Mouse (Mus musculus) thymus, postnatal 14 days (tissue): ENCODE data around the gene Serpina1b.
"Not testable (repeated sequence)": the region's sequence is repeated elsewhere in the genome, so short reads cannot be mapped to it uniquely, and the experiment has no call there.

ENCODE experiments used
- DNase-seq: peaks from one replicate; pipeline ENCODE4 v3.0.0; 2021

Gene Serpina1b

DNA sequence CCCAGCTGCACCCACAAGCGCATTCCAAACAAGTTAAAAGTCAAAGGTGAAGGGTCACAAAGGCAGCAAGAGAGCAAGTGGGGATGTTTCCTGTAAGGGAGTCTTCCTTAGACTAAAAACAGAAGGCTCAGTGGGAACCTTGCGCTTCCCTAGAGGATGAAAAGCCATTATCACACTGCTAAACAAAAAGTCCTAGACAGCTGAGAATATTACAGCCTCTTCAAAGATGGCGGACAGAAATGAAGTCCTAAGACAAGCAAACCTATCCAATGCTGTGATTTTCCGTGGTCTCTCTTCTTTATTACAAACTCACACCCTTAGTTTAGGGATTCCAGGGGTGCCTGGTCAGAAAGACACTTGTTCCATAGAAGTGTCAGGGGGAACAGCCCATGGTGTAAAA, at the start of gene Serpina1b:
TSS of gene Serpina1b (minus strand) at position 101 of the 400 bp plus-strand sequence.
- not testable (repeated sequence) for DNase-seq

- not testable (repeated sequence) for DNase-seq
Observed at GRCm38 (mm10) chr12:103866873-103867272, 36.7 kb upstream of the Serpina1b start.

DNA sequence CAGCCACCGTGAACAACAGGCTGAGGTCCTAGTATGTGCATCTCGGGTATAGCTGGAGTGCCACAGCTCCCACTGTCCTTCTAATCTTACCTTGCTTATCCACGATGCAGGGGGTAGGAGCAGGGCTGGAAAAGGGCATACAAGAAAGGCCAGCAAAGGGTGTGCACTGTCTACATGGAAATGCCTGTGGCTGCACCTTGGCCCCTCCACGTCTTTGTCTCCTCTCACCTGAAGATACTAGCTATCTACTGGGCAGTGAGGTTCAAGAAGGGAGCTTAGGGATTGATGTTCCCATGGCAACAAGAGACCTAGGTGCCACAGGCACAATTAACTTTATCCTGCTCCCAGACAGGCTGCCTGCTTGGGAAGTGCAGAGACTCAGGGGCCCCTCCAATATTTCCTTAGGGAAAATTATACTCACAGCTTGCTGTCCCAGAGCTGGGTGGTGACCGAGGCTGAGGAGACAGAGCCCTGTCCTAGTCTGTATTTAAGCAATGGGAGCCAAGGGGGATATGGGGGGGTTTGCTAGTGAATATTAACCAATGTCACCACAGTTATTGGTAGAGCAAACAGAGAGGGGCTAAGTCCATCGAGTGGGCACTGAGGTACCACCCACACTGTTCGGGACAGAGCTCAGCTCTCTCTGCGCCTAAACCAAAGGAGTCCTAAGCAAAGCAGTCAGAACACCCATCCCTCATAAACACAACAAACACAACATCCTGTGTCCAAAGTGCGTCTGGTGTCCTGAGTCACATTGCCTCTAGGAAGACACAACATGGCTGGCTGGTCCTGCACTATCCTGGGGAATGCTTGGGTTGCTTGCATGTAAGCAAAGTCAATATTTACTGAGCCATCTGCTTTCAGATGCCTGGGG, 33.2 kb upstream of the Serpina1b start, which contains the start of gene Serpina1a:
TSS of gene Serpina1a (minus strand) at position 462 of the 874 bp plus-strand sequence.
- DNase-seq, result not testable (repeated sequence)

- no peak for DNase-seq
Observed at GRCm38 (mm10) chr12:103860976-103861375, 30.8 kb upstream of the Serpina1b start.

GRCm38 (mm10) chr12:103860571-103860970, 30.4 kb upstream of the Serpina1b start:
- DNase-seq, result not testable (repeated sequence)

DNA sequence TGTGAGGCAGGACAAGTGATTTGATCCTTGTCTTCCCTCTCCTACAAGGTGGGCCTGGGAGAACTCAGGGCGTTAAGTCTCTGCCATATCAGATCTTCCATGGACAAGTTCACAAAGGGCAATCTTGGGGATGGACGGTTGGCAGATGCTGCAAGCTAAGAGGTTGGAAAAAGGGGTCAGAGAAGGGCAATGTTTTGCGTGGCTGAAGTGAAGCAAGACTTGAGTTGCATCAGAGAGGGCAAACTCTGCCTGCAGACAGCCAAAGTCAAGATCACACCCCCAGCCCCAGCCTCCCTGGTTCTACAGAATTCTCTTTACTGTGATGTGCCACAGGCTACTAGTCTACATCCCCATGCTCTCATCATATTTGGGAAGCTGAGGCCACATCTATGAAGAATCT, 29.4 kb upstream of the Serpina1b start:
- not testable (repeated sequence) for DNase-seq

GRCm38 (mm10) chr12:103853032-103853431, 22.9 kb upstream of the Serpina1b start:
- not testable (repeated sequence) for DNase-seq

GRCm38 (mm10) chr12:103827661-103828372, 2.4 kb downstream of the Serpina1b start:
- not testable (repeated sequence) for DNase-seq

GRCm38 (mm10) chr12:103823826-103824225, 6.3 kb downstream of the Serpina1b start:
- DNase-seq, result not testable (repeated sequence)

GRCm38 (mm10) chr12:103773246-103773851, 56.8 kb downstream of the Serpina1b start, which contains the start of gene Serpina1d:
Serpina1d (minus strand) TSS chr12:103773592.
- not testable (repeated sequence) for DNase-seq

- not testable (repeated sequence) for DNase-seq
Observed at GRCm38 (mm10) chr12:103770597-103770996, 59.6 kb downstream of the Serpina1b start.

DNA sequence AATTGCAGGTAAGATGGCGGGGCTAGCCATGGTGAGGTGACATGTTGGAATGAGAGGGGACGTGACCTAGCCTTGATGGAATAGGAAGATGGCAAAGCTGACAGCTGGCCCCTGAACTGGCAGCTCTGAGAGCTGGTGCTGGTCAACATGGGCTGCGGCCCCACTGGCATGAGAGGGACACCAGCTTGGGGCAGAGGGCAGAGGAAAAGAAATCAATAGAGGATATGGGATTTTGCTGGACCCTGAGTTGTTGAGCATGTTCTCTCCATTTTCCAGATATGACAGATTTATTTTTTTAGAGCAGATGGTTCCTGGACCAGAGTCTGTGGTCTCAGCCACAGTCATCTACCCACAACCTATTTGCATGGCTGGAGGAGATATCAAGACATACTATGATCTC, 67.1 kb downstream of the Serpina1b start:
- not testable (repeated sequence) for DNase-seq

DNA sequence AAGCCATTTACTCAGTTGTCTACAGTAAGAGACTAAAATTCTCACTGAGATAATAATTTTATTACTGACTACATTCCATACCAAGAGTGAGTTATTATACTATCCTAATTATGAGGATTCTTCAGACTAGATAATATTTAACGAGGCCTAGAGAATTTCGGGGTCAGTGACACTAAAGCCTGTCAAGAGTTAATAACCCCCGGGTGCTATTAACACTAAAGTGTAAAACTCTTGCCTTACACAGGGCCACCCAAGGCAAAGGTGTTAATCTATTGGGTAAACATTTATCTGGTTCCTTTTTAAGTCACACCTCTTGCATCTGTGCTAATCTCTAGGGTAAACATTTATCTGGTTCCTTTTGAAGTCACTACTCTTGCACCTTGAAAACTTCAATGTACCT, 69.9 kb downstream of the Serpina1b start:
- not testable (repeated sequence) for DNase-seq

DNA sequence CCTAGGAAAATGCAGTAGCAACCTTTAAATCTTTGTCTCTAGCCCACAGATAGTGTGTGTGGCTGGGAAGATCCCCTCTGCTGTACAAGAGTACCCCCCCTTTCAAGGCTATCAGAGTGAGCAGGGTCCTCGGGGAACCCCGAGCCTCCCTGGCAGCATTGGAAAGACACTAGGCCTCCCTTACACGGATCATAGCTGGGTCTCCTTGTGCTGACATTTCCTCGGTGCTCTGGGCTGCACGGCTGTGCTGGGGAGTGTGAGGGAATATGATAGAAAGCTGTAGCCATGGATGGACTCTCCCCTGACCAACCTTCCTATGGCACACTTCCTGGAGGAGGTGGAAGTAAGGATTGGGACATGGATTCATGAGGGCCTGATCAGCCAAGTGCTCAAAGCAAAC, 84.2 kb downstream of the Serpina1b start:
- DNase-seq, result not testable (repeated sequence)

DNA sequence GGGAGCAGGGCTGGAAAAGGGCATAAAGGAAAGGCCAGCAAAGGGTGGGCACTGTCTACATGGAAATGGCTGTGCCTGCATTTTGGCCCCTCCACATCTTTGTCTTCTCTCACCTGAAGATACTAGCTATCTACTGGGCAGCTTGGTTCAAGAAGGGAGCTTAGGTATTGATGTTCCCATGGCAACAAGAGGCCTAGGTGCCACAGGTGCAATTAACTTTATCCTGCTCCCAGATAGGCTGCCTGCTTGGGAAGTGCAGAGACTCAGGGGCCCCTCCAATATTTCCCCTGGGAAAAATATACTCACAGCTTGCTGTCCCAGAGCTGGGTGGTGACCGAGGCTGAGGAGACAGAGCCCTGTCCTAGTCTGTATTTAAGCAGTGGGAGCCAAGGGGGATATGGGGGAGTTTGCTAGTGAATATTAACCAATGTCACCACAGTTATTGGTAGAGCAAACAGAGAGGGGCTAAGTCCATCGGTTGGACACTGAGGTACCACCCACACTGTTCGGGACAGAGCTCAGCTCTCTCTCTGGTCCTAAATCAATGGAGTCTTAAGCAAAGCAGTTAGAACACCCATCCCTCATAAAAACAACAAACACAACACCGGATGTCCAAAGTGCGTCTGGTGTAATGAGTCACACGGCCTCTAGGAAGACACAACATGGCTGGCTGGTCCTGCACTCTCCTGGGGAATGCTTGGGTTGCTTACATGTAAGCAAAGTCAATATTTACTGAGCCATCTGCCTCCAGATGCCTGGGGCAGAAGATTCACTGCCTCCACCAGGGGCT, 92.2 kb downstream of the Serpina1b start:
- DNase-seq, result not testable (repeated sequence)

- DNase-seq, result not testable (repeated sequence)
Observed at GRCm38 (mm10) chr12:103735566-103735965, 94.6 kb downstream of the Serpina1b start.

- not testable (repeated sequence) for DNase-seq
Observed at GRCm38 (mm10) chr12:103735101-103735500, 95.1 kb downstream of the Serpina1b start.

- no peak for DNase-seq
Observed at GRCm38 (mm10) chr12:103711537-103711936, 118.6 kb downstream of the Serpina1b start.

- DNase-seq, result no peak
Observed at GRCm38 (mm10) chr12:103710405-103710804, 119.8 kb downstream of the Serpina1b start.

DNA sequence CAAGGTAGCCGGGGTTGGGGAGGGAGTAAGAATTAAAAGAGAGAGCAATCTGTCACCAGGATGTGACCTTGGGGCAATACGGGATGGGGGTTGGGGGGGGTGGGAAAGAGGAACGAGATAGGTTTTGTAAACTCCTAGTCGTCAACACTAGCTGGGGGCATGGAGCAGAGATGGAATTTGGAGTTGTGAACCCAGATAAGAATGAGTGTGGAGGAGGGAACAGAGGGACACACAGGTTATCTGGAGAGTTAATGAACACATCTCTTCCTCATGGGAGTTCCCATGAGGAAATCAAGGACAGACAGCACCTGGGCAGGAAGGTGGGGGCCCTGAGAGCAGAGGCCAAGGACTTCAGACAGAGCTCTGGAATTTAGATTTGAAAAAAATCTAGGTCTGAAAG, 124.1 kb downstream of the Serpina1b start:
- no peak for DNase-seq

GRCm38 (mm10) chr12:103705547-103705946, 124.6 kb downstream of the Serpina1b start:
- no peak for DNase-seq

DNA sequence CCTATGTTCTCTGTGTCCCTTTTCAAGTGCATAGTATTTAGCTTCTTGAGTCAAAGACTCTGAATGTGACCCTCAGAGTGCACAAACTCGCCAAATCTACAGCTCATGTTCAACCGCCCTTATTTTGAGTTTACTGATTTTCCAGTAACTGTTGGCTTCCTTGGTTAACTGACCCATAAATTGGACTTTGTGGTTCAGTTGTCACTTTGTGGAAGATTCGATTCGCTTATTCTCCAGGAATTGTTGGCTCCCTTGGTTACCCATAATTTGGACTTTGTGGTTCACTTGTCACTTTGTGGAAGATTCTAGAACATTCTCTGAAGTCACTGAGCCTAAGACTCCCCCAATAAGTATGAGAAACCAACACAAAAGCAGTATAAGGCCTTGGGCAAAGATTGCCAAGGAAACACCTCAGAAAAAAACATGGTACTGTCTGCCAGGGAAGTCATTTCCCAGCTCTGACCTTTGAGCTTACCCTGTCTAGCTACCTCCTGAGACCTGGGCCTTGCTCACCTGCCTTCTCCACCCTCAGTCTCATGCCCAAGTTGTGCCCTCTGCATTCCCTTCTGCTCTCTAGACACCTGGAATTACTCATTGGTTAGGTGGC, 129.9 kb downstream of the Serpina1b start:
- DNase-seq, result no peak
